Mouse (Mus musculus): ENCODE results near the gene A130010J15Rik. TPM values are rescaled to one million over a fixed set of nuclear protein-coding genes. Genes with fewer than 3 reads are reported as not detected.

A130010J15Rik gene
- polyA plus RNA-seq, 1 experiment, result 9.3 TPM

DNA sequence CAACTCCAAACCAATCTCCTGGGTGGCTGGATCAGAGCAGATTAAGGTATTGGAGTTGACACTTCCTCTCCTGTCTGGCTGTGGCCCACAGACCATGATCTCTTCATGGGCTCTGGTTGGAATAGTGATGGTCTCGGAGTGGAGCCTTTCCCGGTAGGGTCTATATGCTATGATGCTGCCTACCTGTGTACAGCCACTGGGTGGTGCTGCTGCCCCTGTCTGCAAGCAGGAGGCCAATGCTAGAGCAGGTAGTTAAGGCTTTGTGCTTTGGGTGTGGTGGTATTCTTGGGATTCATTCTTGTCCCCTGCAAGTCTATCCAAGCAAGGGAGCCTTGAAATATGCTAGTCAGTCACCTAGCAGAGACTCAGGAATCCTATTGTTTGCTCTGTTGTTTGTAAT is 40.3 kb downstream of the A130010J15Rik start:
- Histone ChIP-seq H3K27ac (ENCODE audit: insufficient read depth, low read length) (no peak overlapping the region), H3K9ac (ENCODE audit: low read depth, poor library complexity, severe bottlenecking) (no peak overlapping the region), H3K4me3 (ENCODE audit: low read depth, low read length) (no peak overlapping the region), H3K9me3 (replicated peaks; ENCODE audit: control insufficient read depth, insufficient read depth, low read length, poor library complexity, severe bottlenecking) (no peaks in the 10 kb centered on the region), H3K4me1 (ENCODE audit: control insufficient read depth, insufficient read depth, low read length) (no peaks in the 10 kb centered on the region), H3K27me3 (ENCODE audit: control insufficient read depth, insufficient read depth, low read length, poor library complexity, severe bottlenecking) (no peaks in the 10 kb centered on the region), H3K36me3 (ENCODE audit: control insufficient read depth, insufficient read depth, low read length, poor library complexity, severe bottlenecking) (no peaks in the 10 kb centered on the region)
- TF ChIP-seq CTCF (IDR thresholded peaks at IDR 0.05; ENCODE audit: low read depth, low read length), result peak; percentile 96
- TF ChIP-seq POLR2A (IDR thresholded peaks at IDR 0.05; ENCODE audit: insufficient read depth, low read length), result no peak

- no peaks in the 10 kb centered on the region for H3K4me1 ChIP-seq (ENCODE audit: control insufficient read depth, insufficient read depth, low read length)
- TF ChIP-seq POLR2A (IDR thresholded peaks at IDR 0.05; ENCODE audit: insufficient read depth, low read length) (no peak), CTCF (IDR thresholded peaks at IDR 0.05; ENCODE audit: low read depth, low read length) (no peak), EP300 (IDR thresholded peaks at IDR 0.05; ENCODE audit: insufficient read depth, low read depth, low read length) (no peak)
- H3K9me3 ChIP-seq (replicated peaks; ENCODE audit: control insufficient read depth, insufficient read depth, low read length, poor library complexity, severe bottlenecking), result no peaks in the 10 kb centered on the region
- H3K27ac ChIP-seq (ENCODE audit: insufficient read depth, low read length), result no peak overlapping the region
- no peaks in the 10 kb centered on the region for H3K36me3 ChIP-seq (ENCODE audit: control insufficient read depth, insufficient read depth, low read length, poor library complexity, severe bottlenecking)
- no peak overlapping the region for H3K4me3 ChIP-seq (ENCODE audit: low read depth, low read length)
- H3K27me3 ChIP-seq (ENCODE audit: control insufficient read depth, insufficient read depth, low read length, poor library complexity, severe bottlenecking), result no peaks in the 10 kb centered on the region
- no peak overlapping the region for H3K9ac ChIP-seq (ENCODE audit: low read depth, poor library complexity, severe bottlenecking)
These were observed 43.5 kb downstream of the A130010J15Rik start for GRCm38 (mm10) chr1:193211371-193211770.

DNA sequence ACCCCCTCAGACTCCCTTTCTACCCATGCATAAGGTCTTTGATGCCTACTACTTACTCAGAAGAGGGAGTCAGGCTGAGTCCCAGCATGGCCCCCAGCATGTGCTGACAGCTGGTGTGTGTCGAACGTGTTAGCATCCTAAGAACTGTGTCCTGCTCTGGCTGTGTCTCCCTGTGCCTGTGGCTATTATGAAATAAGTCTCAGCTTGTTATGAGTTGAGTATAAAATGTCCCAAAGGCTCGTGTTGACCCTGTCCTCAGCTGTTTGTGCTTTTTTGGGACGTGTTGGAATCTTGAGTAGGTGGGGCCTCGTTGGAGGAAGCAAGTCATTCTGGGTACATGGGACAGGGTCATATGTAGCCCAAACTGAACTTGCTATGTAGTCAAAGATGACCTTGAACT is 46.2 kb downstream of the A130010J15Rik start:
- Histone ChIP-seq H3K36me3 (ENCODE audit: control insufficient read depth, insufficient read depth, low read length, poor library complexity, severe bottlenecking) (no peaks in the 10 kb centered on the region), H3K4me3 (ENCODE audit: low read depth, low read length) (no peak overlapping the region), H3K9ac (ENCODE audit: low read depth, poor library complexity, severe bottlenecking) (no peak overlapping the region), H3K4me1 (ENCODE audit: control insufficient read depth, insufficient read depth, low read length) (no peaks in the 10 kb centered on the region), H3K27me3 (ENCODE audit: control insufficient read depth, insufficient read depth, low read length, poor library complexity, severe bottlenecking) (no peaks in the 10 kb centered on the region), H3K27ac (ENCODE audit: insufficient read depth, low read length) (no peak overlapping the region), H3K9me3 (replicated peaks; ENCODE audit: control insufficient read depth, insufficient read depth, low read length, poor library complexity, severe bottlenecking) (no peaks in the 10 kb centered on the region)
- TF ChIP-seq POLR2A (IDR thresholded peaks at IDR 0.05; ENCODE audit: insufficient read depth, low read length), result no peak
- no peak for TF ChIP-seq CTCF (IDR thresholded peaks at IDR 0.05; ENCODE audit: low read depth, low read length)
- no peak for TF ChIP-seq EP300 (IDR thresholded peaks at IDR 0.05; ENCODE audit: insufficient read depth, low read depth, low read length)

DNA sequence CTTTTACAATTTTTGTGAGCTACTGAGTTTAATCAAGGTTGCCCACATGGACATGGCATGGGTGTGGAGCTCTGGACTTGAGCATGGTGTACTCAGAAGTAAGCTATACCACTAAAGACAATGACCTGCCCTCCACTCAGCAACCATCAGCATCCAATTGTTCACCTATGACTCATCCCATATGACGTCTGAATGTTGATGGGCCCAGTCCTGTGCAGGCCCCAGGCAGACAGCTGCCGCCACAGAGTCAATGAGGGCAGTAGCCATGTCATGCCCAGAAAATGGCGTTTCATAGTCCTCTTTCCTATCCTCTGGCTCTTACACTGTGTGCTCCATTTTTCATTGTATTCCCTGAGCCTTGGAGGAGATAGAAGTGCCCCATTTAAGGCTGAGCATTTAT is 48.2 kb downstream of the A130010J15Rik start:
- Histone ChIP-seq H3K27ac (ENCODE audit: insufficient read depth, low read length) (no peak overlapping the region), H3K9ac (ENCODE audit: low read depth, poor library complexity, severe bottlenecking) (no peak overlapping the region), H3K4me1 (ENCODE audit: control insufficient read depth, insufficient read depth, low read length) (no peaks in the 10 kb centered on the region), H3K9me3 (replicated peaks; ENCODE audit: control insufficient read depth, insufficient read depth, low read length, poor library complexity, severe bottlenecking) (no peaks in the 10 kb centered on the region), H3K27me3 (ENCODE audit: control insufficient read depth, insufficient read depth, low read length, poor library complexity, severe bottlenecking) (no peaks in the 10 kb centered on the region), H3K4me3 (ENCODE audit: low read depth, low read length) (no peak overlapping the region), H3K36me3 (ENCODE audit: control insufficient read depth, insufficient read depth, low read length, poor library complexity, severe bottlenecking) (no peaks in the 10 kb centered on the region)
- no peak for TF ChIP-seq CTCF (IDR thresholded peaks at IDR 0.05; ENCODE audit: low read depth, low read length)
- TF ChIP-seq POLR2A (IDR thresholded peaks at IDR 0.05; ENCODE audit: insufficient read depth, low read length), result no peak
- TF ChIP-seq EP300 (IDR thresholded peaks at IDR 0.05; ENCODE audit: insufficient read depth, low read depth, low read length), result no peak

- H3K9ac ChIP-seq (ENCODE audit: low read depth, poor library complexity, severe bottlenecking), result no peak overlapping the region
- no peak overlapping the region for H3K27ac ChIP-seq (ENCODE audit: insufficient read depth, low read length)
- H3K4me3 ChIP-seq (ENCODE audit: low read depth, low read length), result no peak overlapping the region
- H3K4me1 ChIP-seq (ENCODE audit: control insufficient read depth, insufficient read depth, low read length), result no peaks in the 10 kb centered on the region
- TF ChIP-seq CTCF (IDR thresholded peaks at IDR 0.05; ENCODE audit: low read depth, low read length) (no peak), EP300 (IDR thresholded peaks at IDR 0.05; ENCODE audit: insufficient read depth, low read depth, low read length) (no peak), POLR2A (IDR thresholded peaks at IDR 0.05; ENCODE audit: insufficient read depth, low read length) (no peak)
- no peaks in the 10 kb centered on the region for H3K9me3 ChIP-seq (replicated peaks; ENCODE audit: control insufficient read depth, insufficient read depth, low read length, poor library complexity, severe bottlenecking)
- no peaks in the 10 kb centered on the region for H3K36me3 ChIP-seq (ENCODE audit: control insufficient read depth, insufficient read depth, low read length, poor library complexity, severe bottlenecking)
- no peaks in the 10 kb centered on the region for H3K27me3 ChIP-seq (ENCODE audit: control insufficient read depth, insufficient read depth, low read length, poor library complexity, severe bottlenecking)
These were observed 52.6 kb downstream of the A130010J15Rik start for GRCm38 (mm10) chr1:193220408-193220807.

GRCm38 (mm10) chr1:193225531-193225930 is 57.7 kb downstream of the A130010J15Rik start:
- no peak overlapping the region for H3K27ac ChIP-seq (ENCODE audit: insufficient read depth, low read length)
- TF ChIP-seq POLR2A (IDR thresholded peaks at IDR 0.05; ENCODE audit: insufficient read depth, low read length) (no peak), EP300 (IDR thresholded peaks at IDR 0.05; ENCODE audit: insufficient read depth, low read depth, low read length) (no peak), CTCF (IDR thresholded peaks at IDR 0.05; ENCODE audit: low read depth, low read length) (no peak)

More at GRCm38 (mm10) chr1:193225531-193225930, 57.7 kb downstream of the A130010J15Rik start:
- H3K9ac ChIP-seq (ENCODE audit: low read depth, poor library complexity, severe bottlenecking), result no peak overlapping the region
- H3K36me3 ChIP-seq (ENCODE audit: control insufficient read depth, insufficient read depth, low read length, poor library complexity, severe bottlenecking), result no peaks in the 10 kb centered on the region
- H3K4me3 ChIP-seq (ENCODE audit: low read depth, low read length), result no peak overlapping the region
- no peaks in the 10 kb centered on the region for H3K9me3 ChIP-seq (replicated peaks; ENCODE audit: control insufficient read depth, insufficient read depth, low read length, poor library complexity, severe bottlenecking)
- H3K4me1 ChIP-seq (ENCODE audit: control insufficient read depth, insufficient read depth, low read length), result no peaks in the 10 kb centered on the region
- no peaks in the 10 kb centered on the region for H3K27me3 ChIP-seq (ENCODE audit: control insufficient read depth, insufficient read depth, low read length, poor library complexity, severe bottlenecking)
